Mouse (Mus musculus): ENCODE measurements around the gene Crtc3. TPM values are rescaled to one million over a fixed set of nuclear protein-coding genes. Genes with fewer than 3 reads are reported as not detected.
A peak's percentile ranks its signal among the peaks of the same experiment; 100 is the strongest.

Crtc3 gene
- total RNA-seq, 4 experiments from 2014 or later, result 8.9 to 11.6 (median 11.4) TPM

DNA sequence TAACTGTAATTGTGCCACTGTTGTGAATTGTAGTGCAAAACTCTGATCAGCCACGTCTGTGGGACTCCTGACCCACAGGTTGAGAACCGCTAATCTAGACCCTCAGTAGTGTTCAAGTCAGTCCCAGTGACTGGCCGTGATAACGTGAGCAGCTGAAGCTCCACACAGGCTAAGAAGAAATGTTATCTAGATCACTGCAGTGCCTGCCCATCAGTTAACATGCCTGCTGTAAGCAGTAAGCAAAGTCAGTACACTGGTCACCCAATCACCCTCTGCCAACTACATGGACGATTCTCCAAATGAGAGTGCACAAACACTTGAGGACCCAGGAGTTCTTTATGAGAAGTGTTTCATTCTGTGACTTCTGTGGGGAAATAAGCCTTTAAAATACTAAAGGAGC is 3.0 kb downstream of the Crtc3 start:
- no peak for DNase-seq (ENCODE audit: low spot score in 2 of 2)

DNA sequence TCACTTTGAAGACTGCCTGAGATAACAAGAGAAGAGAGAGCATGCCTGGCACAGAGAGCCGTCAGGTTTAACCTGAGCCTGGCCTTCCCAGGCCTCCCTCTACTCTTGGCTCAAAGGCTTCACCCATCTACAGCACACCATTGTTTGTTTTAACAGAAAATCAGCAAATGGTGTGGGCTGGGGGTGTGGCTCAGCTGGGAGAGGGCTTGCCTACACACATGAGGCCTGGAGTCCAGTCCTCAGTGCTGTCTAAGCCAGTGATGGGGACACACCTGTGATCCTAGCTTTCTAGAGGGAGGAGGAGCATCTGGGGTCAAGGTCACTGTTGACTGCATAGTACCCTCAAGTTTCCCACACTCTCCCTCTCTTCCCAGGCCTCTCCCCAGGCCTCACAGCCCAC is 6.0 kb downstream of the Crtc3 start:
- DNase-seq (ENCODE audit: low spot score in 2 of 2), result no peak

DNA sequence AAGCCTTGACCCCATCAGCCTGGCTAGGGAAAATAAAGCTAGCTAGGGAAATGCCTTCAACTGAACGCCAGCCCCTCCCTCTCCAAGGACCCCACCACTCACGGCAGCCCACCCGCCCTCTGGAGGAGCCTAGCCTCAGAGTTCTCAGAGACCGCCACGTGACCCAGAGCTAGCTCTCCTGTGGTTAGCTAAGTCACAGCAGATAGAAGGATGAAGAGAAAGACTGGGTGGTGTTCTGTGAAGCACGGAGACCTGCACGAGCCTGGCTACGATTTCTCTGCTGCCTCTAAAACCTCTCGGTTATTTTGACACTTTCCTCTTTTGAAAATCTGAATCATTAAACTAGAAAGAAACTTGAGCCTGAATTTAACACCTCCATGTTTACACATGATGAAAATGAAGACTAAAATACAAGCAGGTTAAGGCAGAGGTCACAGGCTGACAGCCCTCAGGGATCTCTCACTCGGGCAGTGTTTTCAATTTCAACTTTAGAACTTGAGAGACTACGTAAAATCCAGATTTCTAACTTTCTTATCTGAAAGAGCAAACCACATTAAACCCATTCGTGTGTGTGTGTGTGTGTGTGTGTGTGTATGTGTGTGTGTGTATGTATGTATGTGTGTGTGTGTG is 8.3 kb downstream of the Crtc3 start:
- DNase-seq (ENCODE audit: low spot score in 2 of 2), result no peak

DNA sequence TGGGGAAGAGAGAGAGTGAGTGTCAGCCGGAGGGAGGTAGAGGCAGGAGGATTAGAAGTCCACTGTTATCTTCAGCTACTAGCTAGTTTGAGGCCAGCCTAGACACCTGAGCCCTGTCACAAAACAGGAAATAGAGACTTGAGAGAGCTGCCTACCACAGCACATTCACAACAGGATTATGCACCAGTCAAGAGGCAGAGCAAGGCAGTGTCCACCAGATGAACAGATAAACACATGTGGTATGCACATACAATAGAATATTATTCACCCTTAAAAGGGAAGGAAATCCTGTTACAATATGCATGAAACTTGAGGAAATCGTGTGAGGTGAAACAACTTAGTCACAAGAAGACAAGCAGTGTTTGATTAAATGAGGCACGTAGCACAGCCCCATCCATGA is 16.4 kb downstream of the Crtc3 start:
- no peak for DNase-seq (ENCODE audit: low spot score in 2 of 2)

DNA sequence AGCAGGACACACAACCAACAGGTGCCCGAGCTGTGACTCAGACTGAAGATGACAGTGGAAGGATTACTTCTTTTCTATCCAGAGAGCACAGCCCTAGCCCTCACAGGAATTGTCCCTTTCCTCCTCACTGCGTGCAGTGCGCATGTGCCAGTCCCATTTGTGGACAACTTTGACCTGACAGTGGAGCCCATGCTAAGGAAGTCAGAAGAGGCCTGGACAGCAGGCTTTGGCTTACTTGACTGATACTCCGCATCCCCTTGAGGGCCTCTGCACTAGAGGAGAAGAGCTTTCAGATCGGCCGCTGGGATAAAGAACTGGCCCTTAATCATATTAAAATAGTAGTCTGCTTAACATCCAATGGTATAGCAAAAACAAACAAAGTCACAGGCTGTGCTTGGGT is 17.8 kb downstream of the Crtc3 start:
- DNase-seq (ENCODE audit: low spot score in 2 of 2), result no peak

GRCm38 (mm10) chr7:80667190-80667589 is 21.5 kb downstream of the Crtc3 start:
- DNase-seq (ENCODE audit: low spot score in 2 of 2), result no peak

GRCm38 (mm10) chr7:80666198-80666915 is 22.3 kb downstream of the Crtc3 start:
- DNase-seq (ENCODE audit: low spot score in 2 of 2), result no peak

GRCm38 (mm10) chr7:80661082-80661481 is 27.6 kb downstream of the Crtc3 start:
- no peak for DNase-seq (ENCODE audit: low spot score in 2 of 2)

GRCm38 (mm10) chr7:80660619-80661018 is 28.1 kb downstream of the Crtc3 start:
- DNase-seq (ENCODE audit: low spot score in 2 of 2), result peak; percentile 78 to 85

DNA sequence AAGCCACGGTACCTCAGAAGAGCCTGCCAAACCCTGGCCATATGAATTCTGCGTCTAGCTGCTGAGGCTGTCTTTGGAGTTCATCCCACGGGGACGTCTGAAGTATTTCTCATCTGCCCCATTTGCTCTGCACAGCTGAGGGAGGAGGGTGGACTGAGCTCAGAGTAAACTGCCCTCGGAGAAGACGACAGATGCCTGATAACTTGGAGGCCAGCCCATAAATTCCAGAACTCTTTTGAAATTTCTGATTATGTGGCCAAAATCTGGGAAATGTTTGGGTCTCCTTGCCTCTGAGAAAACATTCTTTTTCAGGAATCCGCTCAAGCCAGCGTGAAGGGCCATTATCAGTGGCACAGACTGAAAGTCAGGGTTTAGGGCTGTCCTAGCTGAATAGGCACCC is 30.8 kb downstream of the Crtc3 start:
- peak in 1 of 2 experiments; percentile 46 for DNase-seq (ENCODE audit: low spot score in 2 of 2)

- peak; percentile 45 to 47 for DNase-seq (ENCODE audit: low spot score in 2 of 2)
These were observed 33.2 kb downstream of the Crtc3 start for GRCm38 (mm10) chr7:80655350-80656013.

- DNase-seq (ENCODE audit: low spot score in 2 of 2), result no peak
These were observed 33.8 kb downstream of the Crtc3 start for GRCm38 (mm10) chr7:80654926-80655325.

- no peak for DNase-seq (ENCODE audit: low spot score in 2 of 2)
These were observed 34.3 kb downstream of the Crtc3 start for GRCm38 (mm10) chr7:80654393-80654792.

DNA sequence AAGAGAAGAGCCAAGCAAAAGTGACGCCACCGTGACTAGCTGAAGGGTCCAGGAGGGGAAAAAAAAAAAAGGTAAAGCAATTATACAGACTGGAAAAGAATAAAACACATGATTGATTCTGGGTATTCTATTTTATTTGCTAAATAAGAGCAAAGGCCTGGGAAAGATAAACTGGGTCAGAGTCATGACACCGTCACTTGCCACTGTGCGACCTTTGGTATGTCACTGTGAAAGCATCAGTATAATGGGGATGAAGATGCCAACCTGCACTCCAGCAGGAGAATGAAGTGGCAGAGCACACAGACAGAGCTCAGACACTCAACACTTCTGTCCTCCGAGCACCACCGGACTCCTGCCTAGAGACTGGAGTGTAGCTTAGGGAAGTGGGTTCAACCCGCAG is 34.7 kb downstream of the Crtc3 start:
- DNase-seq (ENCODE audit: low spot score in 2 of 2), result no peak

- no peak for DNase-seq (ENCODE audit: low spot score in 2 of 2)
These were observed 35.6 kb downstream of the Crtc3 start for GRCm38 (mm10) chr7:80653077-80653476.

DNA sequence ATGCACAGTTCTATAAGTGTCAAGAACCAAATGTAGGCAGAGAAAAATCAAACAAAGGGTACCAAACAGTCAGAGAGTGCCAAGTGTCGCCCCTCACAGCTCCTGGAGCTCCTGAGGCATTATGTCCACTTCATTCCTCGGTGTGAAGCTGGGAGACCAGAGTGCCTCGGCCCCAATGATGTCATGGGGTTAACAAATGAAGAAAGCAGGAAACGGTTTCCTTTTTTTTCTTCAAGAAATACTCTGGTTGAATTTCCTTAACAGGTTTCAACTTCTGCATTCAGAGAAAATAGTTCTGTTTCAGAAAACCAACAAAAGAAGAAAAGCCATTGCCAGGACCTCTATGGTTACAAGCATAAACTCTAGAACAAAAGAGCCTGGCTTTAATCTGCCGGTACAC is 36.4 kb downstream of the Crtc3 start:
- no peak for DNase-seq (ENCODE audit: low spot score in 2 of 2)

DNA sequence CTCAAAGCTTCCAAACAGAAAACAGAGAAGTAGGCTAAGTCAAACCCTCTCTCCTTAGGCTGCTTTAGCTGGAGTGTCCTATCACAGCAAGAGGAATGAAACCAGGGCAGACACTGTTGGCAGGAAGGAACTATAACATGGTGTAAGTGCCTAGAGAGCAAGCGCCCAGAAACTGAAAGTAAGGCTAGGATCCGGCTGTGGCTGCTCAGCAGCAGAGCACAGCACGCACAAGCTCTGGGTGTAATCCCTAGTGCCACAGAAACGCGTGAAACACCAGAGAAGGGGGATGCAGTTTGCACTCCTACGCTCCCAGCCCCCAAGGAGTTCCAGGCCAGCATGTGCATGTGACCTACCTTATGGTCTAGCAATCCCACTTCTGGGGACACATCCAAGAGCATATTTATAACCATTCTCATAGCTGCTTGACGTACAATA is 41.2 kb downstream of the Crtc3 start:
- DNase-seq (ENCODE audit: low spot score in 2 of 2), result no peak

DNA sequence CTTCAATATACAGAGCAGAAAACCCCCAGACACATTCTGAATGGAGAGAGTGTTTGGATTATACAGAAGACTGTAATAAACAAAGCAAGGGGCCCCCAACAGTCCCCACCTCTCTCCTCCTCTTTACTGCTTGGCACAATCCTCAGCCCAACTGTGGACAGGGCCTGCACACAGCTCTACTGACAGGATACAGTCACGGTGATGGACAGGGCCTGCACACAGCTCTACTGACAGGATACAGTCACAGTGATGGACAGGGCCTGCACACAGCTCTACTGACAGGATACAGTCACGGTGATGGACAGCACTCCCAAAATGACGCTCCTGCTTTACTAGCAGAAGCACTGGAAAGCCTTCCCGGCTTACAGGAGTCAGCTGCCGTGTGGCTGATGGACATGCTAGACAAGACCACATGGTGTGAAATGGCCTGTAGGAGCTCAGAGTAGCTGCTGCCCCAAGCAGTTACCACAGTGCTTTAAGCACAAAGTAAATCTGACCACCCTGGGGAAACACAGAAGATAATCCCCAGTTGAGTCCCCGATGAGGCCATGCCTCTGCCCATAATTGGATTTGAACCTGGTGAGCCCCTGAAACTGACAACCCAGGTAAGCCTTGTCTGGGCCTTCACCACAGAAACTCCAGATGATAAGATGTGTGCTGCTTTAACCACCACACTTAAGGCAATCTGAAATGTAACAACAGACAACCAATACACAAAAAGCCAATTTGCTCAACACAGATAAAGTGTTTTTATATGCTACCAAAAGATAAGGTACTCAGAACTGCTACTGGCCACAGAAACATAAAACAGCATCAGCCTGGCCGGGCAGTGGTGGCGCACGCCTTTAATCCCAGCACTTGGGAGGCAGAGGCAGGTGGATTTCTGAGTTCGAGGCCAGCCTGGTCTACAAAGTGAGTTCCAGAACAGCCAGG is 42.3 kb downstream of the Crtc3 start:
- DNase-seq (ENCODE audit: low spot score in 2 of 2), result no peak

DNA sequence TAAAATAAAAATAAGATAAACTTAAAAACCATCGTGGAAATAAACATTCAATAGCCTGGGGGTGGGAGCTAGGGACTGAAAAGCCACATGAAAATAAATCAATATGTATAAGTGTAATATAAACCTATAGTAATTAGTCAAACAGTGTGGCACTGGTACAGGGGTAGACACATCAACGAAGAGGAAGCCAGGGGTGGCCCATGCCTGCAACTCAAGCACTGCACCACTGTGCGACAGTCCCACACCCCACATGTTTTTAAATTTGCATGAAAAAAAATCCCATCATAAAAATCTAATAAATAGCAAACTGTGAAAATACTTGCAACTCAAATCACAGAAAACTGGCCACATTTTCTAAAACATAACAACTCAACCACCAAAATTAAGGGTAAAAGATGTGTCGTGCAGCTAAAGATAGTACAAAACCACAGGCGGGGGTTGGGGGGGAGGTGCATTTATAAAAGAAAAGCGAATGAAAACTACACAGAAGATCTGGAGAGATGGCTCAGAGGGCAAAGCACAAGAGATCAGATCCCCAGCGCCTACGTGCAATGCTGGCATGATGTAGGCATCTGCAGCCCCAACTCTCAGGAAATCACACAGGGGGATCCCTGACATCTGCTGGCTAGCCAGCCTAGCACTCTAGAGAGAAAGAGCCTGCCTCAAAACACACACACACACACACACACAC is 45.6 kb downstream of the Crtc3 start:
- DNase-seq (ENCODE audit: low spot score in 2 of 2), result no peak

DNA sequence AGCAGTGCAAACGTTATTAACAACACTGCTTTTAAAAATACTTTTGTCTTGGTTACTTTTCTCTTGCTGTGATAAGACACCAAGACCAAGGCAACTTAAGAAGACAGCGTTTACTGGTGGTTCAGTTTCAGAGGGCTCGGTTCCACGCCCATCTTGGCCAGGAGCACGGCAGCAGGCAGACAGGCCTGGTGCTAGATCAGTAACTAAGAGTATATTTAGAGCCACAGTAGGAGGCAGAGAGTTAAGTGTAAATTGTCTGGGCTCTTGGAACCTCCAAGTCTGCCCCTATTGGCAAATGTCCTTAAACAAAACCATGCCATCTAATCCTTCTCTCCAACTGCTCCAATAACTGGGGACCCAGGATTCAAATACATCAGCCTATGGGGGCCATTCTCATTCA is 46.1 kb downstream of the Crtc3 start:
- peak in 1 of 2 experiments; percentile 68 for DNase-seq (ENCODE audit: low spot score in 2 of 2)

DNA sequence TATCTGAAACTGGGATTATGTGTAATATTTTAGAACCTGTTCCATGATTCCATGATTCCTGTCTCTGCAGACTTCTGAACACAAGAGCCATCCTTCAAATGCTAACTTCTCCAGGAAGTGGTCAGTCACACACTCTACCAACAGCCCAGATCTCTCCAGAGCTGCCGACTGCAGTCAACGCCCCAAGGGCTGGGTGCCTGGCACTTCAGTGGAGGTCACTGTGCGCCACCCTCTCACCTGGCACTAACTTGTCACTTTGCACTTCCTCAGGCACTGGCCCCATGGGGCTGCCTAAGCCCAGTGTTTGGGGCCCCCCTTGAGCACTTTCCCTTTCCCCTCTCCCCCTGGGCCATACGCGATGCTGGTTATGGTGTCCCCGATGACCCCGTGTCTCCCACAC is 46.8 kb downstream of the Crtc3 start:
- DNase-seq (ENCODE audit: low spot score in 2 of 2), result peak in 1 of 2 experiments; percentile 29

Measured in gastrocnemius, adult 8-10 months (tissue).